In the genomic region with DNA sequence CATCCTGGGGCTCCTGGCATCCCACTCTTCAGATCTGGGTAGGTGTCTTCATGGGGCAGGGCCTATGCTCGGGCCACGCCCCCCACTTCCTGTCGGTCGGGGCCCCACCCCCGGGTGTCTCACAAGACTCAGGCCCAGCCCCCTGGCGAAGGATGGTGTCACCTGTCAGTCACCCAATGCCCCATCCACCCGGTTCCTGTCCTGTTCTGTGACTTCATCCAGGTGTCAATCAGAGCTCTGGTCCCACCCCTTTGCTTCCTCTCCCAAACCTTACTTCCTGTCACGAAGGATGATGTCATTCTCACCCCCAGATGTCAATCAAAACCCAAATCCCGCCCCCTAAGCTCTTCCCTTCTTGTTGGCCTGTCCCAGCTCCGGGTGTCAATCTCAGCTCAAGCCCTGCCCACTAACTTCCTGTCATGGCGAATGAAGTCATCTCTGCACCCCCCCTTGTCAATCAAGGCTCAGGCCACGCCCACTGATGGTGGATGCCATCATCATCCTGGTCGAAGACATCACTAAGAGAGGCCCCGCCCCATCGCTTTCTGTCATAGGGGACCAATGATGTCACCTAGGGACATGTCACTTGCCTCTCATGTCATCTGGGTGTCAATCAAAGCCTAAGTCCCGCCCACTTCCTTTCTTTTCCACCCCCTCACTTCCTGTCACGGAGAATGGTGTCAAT, we compare ENCODE assay signal across 9 mouse cellular contexts. TPM values are rescaled to one million over a fixed set of nuclear protein-coding genes. Genes with fewer than 3 reads are reported as not detected.
DNase-seq lines count a peak whose midpoint lies in the region; ATAC-seq and TF ChIP-seq lines count a peak whose summit lies in the region.
"Had no signal": no experiment of that assay in that cellular context is flagged by ENCODE, and none has a peak within 500 bp of the region (broad histone marks: within the 10 kb centered on the region; RNA-seq: fewer than 3 reads in every experiment).

No protein-coding gene starts in this region.

- no peaks in the 10 kb centered on the region for H3K36me3 ChIP-seq in kidney, postnatal 0 days (ENCODE audit: insufficient read depth, low read length)
- peaks cover 17% of the 10 kb centered on the region for H3K36me3 ChIP-seq in lung, embryonic 16.5 days (ENCODE audit: control insufficient read depth, insufficient read depth, low read length)

- no peak for TF ChIP-seq CTCF in lung, adult 2 months (IDR thresholded peaks at IDR 0.05; ENCODE audit: insufficient read depth, low read length)
- no peak for TF ChIP-seq CTCF in brain, embryonic 14.5 days (IDR thresholded peaks at IDR 0.05; ENCODE audit: borderline replicate concordance, extremely low read depth, insufficient read depth, insufficient read length)
- no peak for TF ChIP-seq CTCF in gastrocnemius, adult 2 months (IDR thresholded peaks at IDR 0.05)
- TF ChIP-seq CTCF in kidney, postnatal 0 days (IDR thresholded peaks at IDR 0.05; ENCODE audit: low read depth) = no peak

- intact Hi-C loops in gastrocnemius, adult 2 months (cut with DNase I) = no loop called here

- H3K4me1 ChIP-seq in lung, adult 2 months (ENCODE audit: control insufficient read depth, insufficient read depth, low read length) = peaks cover 3% of the 10 kb centered on the region; the same call in 1 of the 2 replicates
- no peaks in the 10 kb centered on the region for H3K4me1 ChIP-seq in kidney, postnatal 0 days (replicated peaks; ENCODE audit: insufficient read depth, low read length)
- no peaks in the 10 kb centered on the region for H3K4me1 ChIP-seq in lung, embryonic 16.5 days (replicated peaks; ENCODE audit: control insufficient read depth, insufficient read depth, low read length)

- no peaks in the 10 kb centered on the region for H3K27me3 ChIP-seq in kidney, postnatal 0 days (ENCODE audit: insufficient read depth, low read length)
- no peaks in the 10 kb centered on the region for H3K27me3 ChIP-seq in lung, embryonic 16.5 days (ENCODE audit: control insufficient read depth, insufficient read depth, low read depth, low read length)

- H3K9me3 ChIP-seq in kidney, postnatal 0 days (replicated peaks; ENCODE audit: low read length) = peaks cover 27% of the 10 kb centered on the region
- peaks cover 53% of the 10 kb centered on the region for H3K9me3 ChIP-seq in lung, embryonic 16.5 days (ENCODE audit: control insufficient read depth, low read length)

- peak; percentile 13 to 30 for DNase-seq in lung, adult 18-20 months
- no peak for DNase-seq in lung, adult 2 months
- peak; percentile 26 for DNase-seq in brain, embryonic 14.5 days (ENCODE audit: low read depth)
- peak; percentile 28 for DNase-seq in gastrocnemius, adult 2 months
- DNase-seq in kidney, postnatal 0 days (ENCODE audit: low spot score) = peak; percentile 28
- peak; percentile 23 for DNase-seq in right cerebral cortex, adult 18-20 months
- DNase-seq in ovary, postnatal 14 days (ENCODE audit: low spot score) = no peak

- no peak overlapping the region for H3K9ac ChIP-seq in kidney, postnatal 0 days (ENCODE audit: low read depth, low read length)
- H3K9ac ChIP-seq in lung, embryonic 16.5 days (ENCODE audit: low read length) = no peak overlapping the region

- 77% methylated on average over 17 of the region's 17 CpGs for WGBS in lung, adult 2 months
- 89% methylated on average over 15 of the region's 17 CpGs for WGBS in kidney, postnatal 0 days
- WGBS in lung, embryonic 16.5 days = 81% methylated on average over 17 of the region's 17 CpGs

- H3K4me2 ChIP-seq in kidney, postnatal 0 days (ENCODE audit: low read length) = no peak overlapping the region
- peak overlapping the region; percentile 84; the same call in 1 of the 2 replicates for H3K4me2 ChIP-seq in lung, embryonic 16.5 days (ENCODE audit: low read depth, low read length)

- no peak for TF ChIP-seq POLR2A in lung, adult 2 months (IDR thresholded peaks at IDR 0.05; ENCODE audit: borderline replicate concordance, extremely low read depth, low read depth, low read length)
- no peak for TF ChIP-seq POLR2A in brain, embryonic 14.5 days (IDR thresholded peaks at IDR 0.05; ENCODE audit: borderline replicate concordance, extremely low read depth, insufficient read depth, insufficient read length, poor library complexity, severe bottlenecking)

- H3K4me3 ChIP-seq in lung, adult 2 months (replicated peaks; ENCODE audit: extremely low read depth, low read depth, low read length) = no peak overlapping the region
- H3K4me3 ChIP-seq in gastrocnemius, adult 2 months = peak overlapping the region; percentile 89; the same call in 1 of the 2 replicates
- H3K4me3 ChIP-seq in kidney, postnatal 0 days (replicated peaks; ENCODE audit: low read depth, low read length) = no peak overlapping the region
- no peak overlapping the region; the same call in 1 of the 2 replicates for H3K4me3 ChIP-seq in lung, embryonic 16.5 days (ENCODE audit: low read length)

- peak; percentile 2; the same call in 1 of the 2 replicates for ATAC-seq in kidney, postnatal 0 days (replicated peaks; ENCODE audit: low FRiP score, low read depth)
- no peak for ATAC-seq in lung, embryonic 16.5 days (ENCODE audit: low read depth)

- no peak overlapping the region for H3K27ac ChIP-seq in gastrocnemius, adult 2 months
- H3K27ac ChIP-seq in kidney, postnatal 0 days = no peak overlapping the region
- no peak overlapping the region for H3K27ac ChIP-seq in lung, embryonic 16.5 days (ENCODE audit: low read length)

RNA-seq across cellular contexts. Expression of a gene that starts 1.2 kb away (rescaled TPM):
- 89.7 and 119 TPM in 2 replicates for polyA plus RNA-seq in lung, adult 2 months (2012; rRNA removed)
- polyA plus RNA-seq in brain, embryonic 14.5 days (2012; rRNA removed) = 12.5 and 15.9 TPM in 2 replicates
- total RNA-seq in gastrocnemius, adult 2 months (2021) = 1 to 10 TPM; 1.5 to 2.5 TPM
- polyA plus RNA-seq in kidney, postnatal 0 days (2015; fragmentation: Nextera tagmentation; extraction: Ambion mirVana) = 6.6 and 6.9 TPM in 2 replicates
- 9.9 and 12.5 TPM in 2 replicates for polyA plus RNA-seq in lung, embryonic 16.5 days (2015; fragmentation: Nextera tagmentation; extraction: Ambion mirVana)

RNA-seq across cellular contexts. Expression of a gene that starts 24.7 kb away (rescaled TPM):
- polyA plus RNA-seq in lung, adult 2 months (2012; rRNA removed) = not detected in 2 replicates
- not detected in 2 replicates for polyA plus RNA-seq in brain, embryonic 14.5 days (2012; rRNA removed)
- not detected for total RNA-seq in gastrocnemius, adult 2 months (2021)
- polyA plus RNA-seq in kidney, postnatal 0 days (2015; fragmentation: Nextera tagmentation; extraction: Ambion mirVana) = not detected in 2 replicates
- polyA plus RNA-seq in lung, embryonic 16.5 days (2015; fragmentation: Nextera tagmentation; extraction: Ambion mirVana) = not detected in 2 replicates
- total RNA-seq: layer of hippocampus, adult 2 months had no signal

RNA-seq across cellular contexts. Expression of a gene that starts 53.8 kb away (rescaled TPM):
- not detected in 2 replicates for polyA plus RNA-seq in lung, adult 2 months (2012; rRNA removed)
- not detected in 2 replicates for polyA plus RNA-seq in brain, embryonic 14.5 days (2012; rRNA removed)
- not detected for total RNA-seq in gastrocnemius, adult 2 months (2021)
- polyA plus RNA-seq in kidney, postnatal 0 days (2015; fragmentation: Nextera tagmentation; extraction: Ambion mirVana) = not detected in 2 replicates
- polyA plus RNA-seq in lung, embryonic 16.5 days (2015; fragmentation: Nextera tagmentation; extraction: Ambion mirVana) = not detected in 2 replicates
- total RNA-seq: layer of hippocampus, adult 2 months had no signal

Comparison
In these comparisons a context has a peak if more than half of its experiments do, and no peak if none do; other contexts are left out.
1. DNase-seq: peak in lung, adult 18-20 months (2 of 2), brain, embryonic 14.5 days (single experiment), gastrocnemius, adult 2 months (single experiment), kidney, postnatal 0 days (single experiment) and right cerebral cortex, adult 18-20 months (single experiment); none in lung, adult 2 months (single experiment) and ovary, postnatal 14 days (single experiment).